Mouse (Mus musculus) liver, embryonic 14.5 days (tissue): ENCODE data around the gene Catip. TPM values are rescaled to one million over a fixed set of nuclear protein-coding genes. Genes with fewer than 3 reads are reported as not detected.

ENCODE experiments used
- ATAC-seq: fragments of 200-750 bp; cut with Nextera tagmentation; 2 replicates; pipeline ENCODE4 v1.8.0; 2017; ENCODE audit warnings: moderate number of reproducible peaks, mild to moderate bottlenecking, moderate library complexity; ENCODE audit not compliant: insufficient read depth
- DNase-seq, 3 experiments: peaks; one replicate each; pipeline ENCODE4 v3.0.0-alpha.2; 2012 to 2013; ENCODE audit warnings: low read depth in 3 of 3, low spot score in 3 of 3
- H3K27ac ChIP-seq: fragments of 300-500 bp; sonication (generic); 2 replicates; pipeline ENCODE4 v1.5.1; 2014; ENCODE audit warnings: moderate library complexity, mild to moderate bottlenecking, control low read depth, inconsistent platforms
- H3K27me3 ChIP-seq: fragments of 300-500 bp; sonication (generic); 2 replicates; pipeline ENCODE4 v1.6.1; 2014; ENCODE audit warnings: mild to moderate bottlenecking, low read length, moderate library complexity; ENCODE audit not compliant: control insufficient read depth, insufficient read depth
- H3K36me3 ChIP-seq: fragments of 300-500 bp; sonication (generic); replicated peaks from 2 replicates; pipeline ENCODE4 v1.6.1; 2014; ENCODE audit warnings: low read depth; ENCODE audit not compliant: control insufficient read depth, insufficient read depth
- H3K4me1 ChIP-seq, 2 experiments: fragments of 200-500 bp in 1 of 2; fragments of 300-500 bp in 1 of 2; sonication (generic) in 1 of 2; replicated peaks; 2 replicates each; pipeline ENCODE4 v1.6.1; 2012 to 2014; ENCODE audit warnings: antibody characterized with exemption in 1 of 2, inconsistent platforms in 1 of 2, low read length in 1 of 2; ENCODE audit not compliant: control insufficient read depth in 2 of 2, insufficient read depth in 2 of 2
- H3K4me2 ChIP-seq: fragments of 300-500 bp; sonication (generic); 2 replicates; pipeline ENCODE4 v1.6.1; 2014; ENCODE audit warnings: low read depth, mild to moderate bottlenecking, control low read depth, moderate library complexity
- H3K4me3 ChIP-seq, 2 experiments: fragments of 200-500 bp in 1 of 2; fragments of 300-500 bp in 1 of 2; sonication (generic) in 1 of 2; 2 replicates each; pipeline ENCODE4 v1.5.1; 2012 to 2014; ENCODE audit warnings: low read depth in 2 of 2, low read length in 2 of 2, mild to moderate bottlenecking in 2 of 2, control low read depth in 1 of 2, inconsistent platforms in 1 of 2, moderate library complexity in 1 of 2; ENCODE audit not compliant: insufficient read depth in 1 of 2
- H3K9ac ChIP-seq: fragments of 300-500 bp; sonication (generic); replicated peaks from 2 replicates; pipeline ENCODE4 v1.6.1; 2014; ENCODE audit warnings: mild to moderate bottlenecking, control low read depth, moderate library complexity
- H3K9me3 ChIP-seq: fragments of 300-500 bp; sonication (generic); 2 replicates; pipeline ENCODE4 v1.6.1; 2016; ENCODE audit warnings: low read length, mixed read lengths; ENCODE audit not compliant: control insufficient read depth
- CTCF ChIP-seq: IDR thresholded peaks from 2 replicates; pipeline ENCODE4 v1.5.1; 2016; ENCODE audit warnings: antibody characterized with exemption, low read depth, control low read depth
- EP300 ChIP-seq: IDR thresholded peaks from 2 replicates; pipeline ENCODE4 v1.6.1; 2016; ENCODE audit warnings: antibody characterized with exemption, low read depth
- WGBS: fragments of 180-500 bp; shearing (Covaris S2); extraction: QIAGEN DNeasy Blood & Tissue Kit; methylation state at CpG from one replicate; pipeline ENCODE4 v1.1.7; 2014; ENCODE audit not compliant: insufficient replicate concordance; 5-methylcytosine and 5-hydroxymethylcytosine counted together
- polyA plus RNA-seq, 2 experiments: library from polyadenylated mRNA; depleted of rRNA in 1 of 2; stranded (reverse) in 1 of 2; unstranded in 1 of 2; fragments of >200 nt; fragmentation: Nextera tagmentation in 1 of 2; extraction: Ambion mirVana in 1 of 2; gene quantifications; 2 replicates each; pipeline versions ENCODE4 v1.2.1 to v1.2.3; 2012 to 2014

Gene Catip
- polyA plus RNA-seq (2012; rRNA removed) (0.05 and 0.10 TPM in 2 replicates), polyA plus RNA-seq (2014; fragmentation: Nextera tagmentation; extraction: Ambion mirVana) (not detected in 2 replicates)

GRCm38 (mm10) chr1:74361812-74362211, at the start of gene Catip:
TSS of gene Catip (plus strand) at chr1:74362108.
- Histone ChIP-seq H3K27ac (no peak within 1 kb of the TSS), H3K9me3 (no peaks in the 10 kb centered on the region), H3K27me3 (no peaks in the 10 kb centered on the region), H3K4me1 (no peaks in the 10 kb centered on the region; a peak in 2 of 4 replicates), H3K36me3 (no peaks in the 10 kb centered on the region), H3K9ac (no peak within 1 kb of the TSS), H3K4me3 (no peak within 1 kb of the TSS), H3K4me2 (no peak within 1 kb of the TSS)
- ATAC-seq (no peak), DNase-seq (peak; percentile 40 to 49 (median 47))
- TF ChIP-seq CTCF (peak; percentile 75), EP300 (no peak)
- WGBS = 0% methylated on average over 2 of the region's 2 CpGs

- Histone ChIP-seq H3K4me2 (no peak overlapping the region), H3K36me3 (no peaks in the 10 kb centered on the region), H3K27ac (no peak overlapping the region), H3K4me1 (peaks cover 0 to 10% of the 10 kb centered on the region in 2 experiments; a peak in 1 of 4 replicates), H3K9me3 (no peaks in the 10 kb centered on the region), H3K9ac (no peak overlapping the region), H3K4me3 (no peak overlapping the region), H3K27me3 (no peaks in the 10 kb centered on the region)
- TF ChIP-seq CTCF (peak; percentile 85), EP300 (no peak)
- ATAC-seq (no peak), DNase-seq (peak; percentile 55 to 61 (median 58))
- WGBS = 2% methylated on average over 3 of the region's 3 CpGs
These were observed 48.7 kb upstream of the Catip start for GRCm38 (mm10) chr1:74313049-74313692.

DNA sequence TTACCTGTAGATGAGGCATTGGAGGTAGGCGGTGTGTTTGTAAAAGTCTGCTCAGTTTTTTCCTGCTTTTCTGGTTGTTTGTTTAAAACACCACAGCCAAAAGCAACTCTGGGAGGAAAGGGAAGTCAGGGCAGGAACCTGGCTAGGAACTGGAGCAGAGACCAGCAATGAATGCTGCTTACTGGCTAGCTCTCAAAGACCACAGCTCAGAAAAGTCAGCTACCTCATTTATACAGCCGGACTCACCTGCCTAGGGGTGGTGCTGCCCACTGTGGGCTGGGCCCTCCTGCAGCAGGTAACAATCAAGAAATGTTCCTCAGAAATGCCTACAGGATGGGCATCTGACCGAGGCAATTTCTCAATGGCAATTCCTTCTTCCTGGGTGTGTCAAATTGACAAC, 47.1 kb upstream of the Catip start:
- WGBS = 62% methylated on average over 3 of the region's 3 CpGs
- Histone ChIP-seq H3K9ac (no peak overlapping the region), H3K9me3 (no peaks in the 10 kb centered on the region), H3K4me3 (no peak overlapping the region), H3K4me2 (no peak overlapping the region), H3K27me3 (no peaks in the 10 kb centered on the region), H3K36me3 (no peaks in the 10 kb centered on the region), H3K4me1 (peaks cover 0 to 4% of the 10 kb centered on the region in 2 experiments; a peak in 1 of 4 replicates), H3K27ac (no peak overlapping the region)
- no peak for DNase-seq
- TF ChIP-seq EP300 (no peak), CTCF (no peak)
- no peak for ATAC-seq

DNA sequence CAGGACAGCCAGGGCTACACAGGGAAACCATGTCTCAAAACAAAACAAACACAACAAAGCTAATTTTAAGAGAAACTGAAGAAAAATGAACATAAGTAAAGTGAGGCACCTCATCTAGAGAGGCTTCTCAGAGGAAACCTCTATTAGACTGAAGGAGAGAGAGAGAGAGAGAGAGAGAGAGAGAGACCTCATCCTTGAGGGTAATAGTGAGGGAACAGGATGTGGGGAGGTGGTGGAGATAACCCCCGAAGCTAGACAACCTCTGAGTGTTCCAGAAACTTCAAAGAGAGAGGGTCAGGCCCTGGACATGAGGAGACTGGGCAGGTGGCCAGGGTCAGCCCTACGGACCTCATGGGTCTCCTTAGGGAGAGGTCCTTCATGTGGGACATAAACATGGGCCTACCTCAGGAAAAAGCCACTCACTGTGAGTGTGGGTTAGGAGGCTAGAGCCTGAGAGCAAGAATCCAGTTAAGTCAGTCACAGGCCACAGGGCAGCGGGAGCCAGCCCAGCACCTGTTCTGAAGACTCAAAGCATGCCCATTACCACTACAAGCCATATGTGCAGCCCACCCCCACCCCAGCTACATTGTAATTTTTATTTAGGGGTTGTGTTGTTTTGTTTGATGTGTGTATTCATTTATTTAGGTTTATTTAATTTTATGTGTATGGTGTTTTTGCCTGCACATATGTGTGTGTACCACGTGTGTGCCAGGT, 45.6 kb upstream of the Catip start:
- TF ChIP-seq EP300 = no peak
- no peak for TF ChIP-seq CTCF
- no peak for ATAC-seq
- 57% methylated on average over 4 of the region's 4 CpGs for WGBS

GRCm38 (mm10) chr1:74318711-74319110, 43.2 kb upstream of the Catip start:
- no peak overlapping the region for H3K27ac ChIP-seq
- H3K4me2 ChIP-seq = no peak overlapping the region
- ATAC-seq (no peak), DNase-seq (no peak)
- no peaks in the 10 kb centered on the region for H3K9me3 ChIP-seq
- no peaks in the 10 kb centered on the region for H3K4me1 ChIP-seq
- H3K36me3 ChIP-seq = no peaks in the 10 kb centered on the region
- 64% methylated on average over 3 of the region's 3 CpGs for WGBS
- H3K9ac ChIP-seq = no peak overlapping the region
- no peaks in the 10 kb centered on the region for H3K27me3 ChIP-seq
- H3K4me3 ChIP-seq = no peak overlapping the region
- TF ChIP-seq CTCF (no peak), EP300 (no peak)

More for the DNA sequence above, 45.6 kb upstream of the Catip start:
- H3K27me3 ChIP-seq = no peaks in the 10 kb centered on the region
- H3K9me3 ChIP-seq = no peaks in the 10 kb centered on the region
- H3K27ac ChIP-seq = no peak overlapping the region
- no peak for DNase-seq
- H3K4me3 ChIP-seq = no peak overlapping the region
- no peaks in the 10 kb centered on the region for H3K36me3 ChIP-seq
- H3K9ac ChIP-seq = no peak overlapping the region
- no peak overlapping the region for H3K4me2 ChIP-seq
- H3K4me1 ChIP-seq = no peaks in the 10 kb centered on the region
